Comparison of ENCODE assay signal across 8 mouse cellular contexts in the genomic region with DNA sequence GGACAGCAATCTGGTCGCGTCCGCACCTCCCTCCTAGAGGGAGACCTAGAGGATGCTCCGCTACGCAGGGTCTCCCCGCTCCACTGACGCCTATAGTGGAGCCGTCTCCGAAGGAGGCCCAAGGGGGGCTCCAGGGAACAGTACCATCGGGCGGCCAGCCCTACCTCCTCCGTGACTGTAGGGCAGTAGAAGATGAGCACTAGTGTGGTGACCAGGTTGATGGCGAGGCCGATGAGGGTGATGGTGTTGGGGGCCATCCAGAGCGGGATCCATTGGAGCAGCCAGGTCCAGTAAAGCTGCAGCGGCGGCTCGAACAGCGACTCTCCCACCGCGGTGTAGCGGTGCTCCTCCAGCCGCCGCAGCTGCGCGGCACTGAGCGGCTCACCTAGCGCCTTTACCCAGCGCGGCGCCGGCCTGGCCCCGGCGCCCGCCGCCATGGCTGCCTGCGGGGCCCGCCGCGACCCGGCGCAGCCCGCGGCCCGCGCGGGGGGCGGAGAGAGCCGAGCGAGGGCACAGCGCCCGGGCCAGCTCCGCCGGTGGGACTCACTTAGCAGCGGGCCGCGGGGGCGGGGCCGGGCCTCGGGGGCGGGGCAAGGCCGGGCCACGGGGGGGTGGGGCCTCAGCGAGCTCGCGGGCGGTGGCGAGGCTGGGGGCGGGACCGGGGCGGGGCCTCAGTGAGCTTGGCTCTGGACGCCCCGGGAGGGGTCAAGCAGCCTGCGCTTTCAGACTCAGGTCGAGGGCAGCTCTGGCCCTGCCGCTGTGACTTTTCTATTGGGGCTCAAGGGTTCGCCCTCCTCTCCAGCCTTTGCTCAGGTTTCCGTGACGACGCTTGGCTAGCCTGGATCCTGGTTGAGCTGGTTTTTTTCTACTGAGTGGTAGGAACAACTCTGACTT. TPM values are rescaled to one million over a fixed set of nuclear protein-coding genes. Genes with fewer than 3 reads are reported as not detected.
DNase-seq lines count a peak whose midpoint lies in the region; ATAC-seq and TF ChIP-seq lines count a peak whose summit lies in the region.

Gene Chpt1 (minus strand): TSS at position 653 of the 894 bp plus-strand sequence.

- under 1% methylated on average over 68 of the region's 80 CpGs for WGBS in embryonic facial prominence, embryonic 15.5 days
- WGBS in kidney, embryonic 14.5 days = 1% methylated on average over 56 of the region's 80 CpGs

- no peaks in the 10 kb centered on the region for H3K36me3 ChIP-seq in embryonic facial prominence, embryonic 15.5 days
- H3K36me3 ChIP-seq in kidney, embryonic 14.5 days (ENCODE audit: control insufficient read depth, insufficient read depth, low read length) = no peaks in the 10 kb centered on the region

- no peak for TF ChIP-seq POLR2A in bone marrow macrophage, adult 2 months (IDR thresholded peaks at IDR 0.05; ENCODE audit: borderline replicate concordance, low read depth, low read length)

- H3K4me2 ChIP-seq in embryonic facial prominence, embryonic 15.5 days (replicated peaks) = peak within 1 kb of the TSS; percentile 89
- peak within 1 kb of the TSS; percentile 81 for H3K4me2 ChIP-seq in kidney, embryonic 14.5 days (replicated peaks; ENCODE audit: low read depth, low read length)

- no peaks in the 10 kb centered on the region for H3K9me3 ChIP-seq in embryonic facial prominence, embryonic 15.5 days (replicated peaks)
- H3K9me3 ChIP-seq in kidney, embryonic 14.5 days (ENCODE audit: control insufficient read depth, low read length) = no peaks in the 10 kb centered on the region

- TF ChIP-seq CTCF in bone marrow macrophage, adult 2 months (IDR thresholded peaks at IDR 0.05; ENCODE audit: low read depth, low read length) = no peak

- H3K27ac ChIP-seq in bone marrow macrophage, adult 2 months (ENCODE audit: insufficient read depth, low read depth, low read length) = no peak within 1 kb of the TSS
- H3K27ac ChIP-seq in embryonic facial prominence, embryonic 15.5 days (replicated peaks) = peak within 1 kb of the TSS; percentile 72
- peak within 1 kb of the TSS; percentile 62; the same call in 1 of the 2 replicates for H3K27ac ChIP-seq in kidney, embryonic 14.5 days (ENCODE audit: low read depth, low read length)

- H3K9ac ChIP-seq in embryonic facial prominence, embryonic 15.5 days = peak within 1 kb of the TSS; percentile 79
- H3K9ac ChIP-seq in kidney, embryonic 14.5 days (ENCODE audit: low read depth, low read length) = peak within 1 kb of the TSS; percentile 86

- H3K4me1 ChIP-seq in bone marrow macrophage, adult 2 months (ENCODE audit: control insufficient read depth, insufficient read depth, low read length) = peaks cover 17% of the 10 kb centered on the region
- peaks cover 24% of the 10 kb centered on the region for H3K4me1 ChIP-seq in embryonic facial prominence, embryonic 15.5 days
- H3K4me1 ChIP-seq in kidney, embryonic 14.5 days (ENCODE audit: control insufficient read depth, insufficient read depth, low read length) = peaks cover 17% of the 10 kb centered on the region

- peak; percentile 96 for ATAC-seq in embryonic facial prominence, embryonic 15.5 days (ENCODE audit: insufficient number of reproducible peaks, low FRiP score, low TSS enrichment, low read depth)
- peak; percentile 96 for ATAC-seq in kidney, embryonic 14.5 days (ENCODE audit: low FRiP score, low TSS enrichment)
- ATAC-seq in monocyte, adult 5-6 weeks (replicated peaks; ENCODE audit: insufficient number of reproducible peaks, low FRiP score, low TSS enrichment, poor library complexity, severe bottlenecking) = peak; percentile 62

- no peaks in the 10 kb centered on the region for H3K27me3 ChIP-seq in embryonic facial prominence, embryonic 15.5 days
- no peaks in the 10 kb centered on the region for H3K27me3 ChIP-seq in kidney, embryonic 14.5 days (ENCODE audit: control insufficient read depth, insufficient read depth, low read length)

- peak; percentile 86 to 90 for DNase-seq in B cell, adult 2 months
- peak; percentile 85 to 86 for DNase-seq in heart, adult 9 months (ENCODE audit: low spot score in 2 of 2)
- peak; percentile 94 for DNase-seq in liver
- DNase-seq in spleen, postnatal 36 days (ENCODE audit: low spot score in 2 of 2) = peak; percentile 83 to 84

- H3K4me3 ChIP-seq in bone marrow macrophage, adult 2 months (ENCODE audit: insufficient read depth, low read length) = peak within 1 kb of the TSS; percentile 99
- peak within 1 kb of the TSS; percentile 84 for H3K4me3 ChIP-seq in embryonic facial prominence, embryonic 15.5 days (replicated peaks)
- H3K4me3 ChIP-seq in kidney, embryonic 14.5 days (ENCODE audit: low read length) = peak within 1 kb of the TSS; percentile 75

RNA-seq across cellular contexts. Expression of gene Chpt1, which starts in this region (rescaled TPM):
- polyA plus RNA-seq in bone marrow macrophage, adult 2 months (2012; ENCODE audit: insufficient read depth, insufficient read length, missing spikeins) = 23.2 and 26.3 TPM in 2 replicates
- 39.6 and 41.4 TPM in 2 replicates for polyA plus RNA-seq in embryonic facial prominence, embryonic 15.5 days (2015; fragmentation: Nextera tagmentation; extraction: Ambion mirVana)
- 27.8 and 35.8 TPM in 2 replicates for polyA plus RNA-seq in kidney, embryonic 14.5 days (2014; fragmentation: Nextera tagmentation; extraction: Ambion mirVana)
- 13.3 to 26.4 TPM (median 15.1 TPM) in 3 replicates for total RNA-seq in monocyte, adult 5-6 weeks (2017)
